In the genomic region with DNA sequence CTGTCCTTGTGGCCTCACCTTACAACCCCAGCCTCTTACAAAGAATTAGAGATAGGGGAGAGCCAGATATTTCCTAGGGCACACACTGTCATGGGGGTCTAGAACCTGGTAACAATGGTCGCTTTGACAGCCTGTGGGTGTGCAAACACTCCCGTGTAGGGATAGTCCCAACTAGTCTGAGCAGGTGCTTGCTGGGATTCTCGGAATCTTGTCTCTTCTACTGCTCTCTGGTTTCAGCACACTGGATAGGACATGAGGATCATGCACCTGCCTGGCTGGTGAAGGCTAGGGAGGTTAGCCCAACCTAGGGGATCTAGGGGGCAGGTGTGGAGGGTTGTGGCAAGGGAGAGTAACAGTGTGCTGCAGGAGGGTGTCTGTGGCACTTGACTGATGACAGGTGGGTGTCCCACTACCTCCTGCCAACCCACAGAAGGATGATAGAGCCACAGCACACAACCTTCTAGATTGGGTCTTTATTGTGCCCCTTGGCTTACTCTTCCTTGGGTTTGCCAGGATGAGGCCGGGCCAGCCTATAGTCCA, we compare ENCODE assay signal across 11 mouse cellular contexts. TPM values are rescaled to one million over a fixed set of nuclear protein-coding genes. Genes with fewer than 3 reads are reported as not detected.
DNase-seq lines count a peak whose midpoint lies in the region; ATAC-seq and TF ChIP-seq lines count a peak whose summit lies in the region.
"Had no signal": no experiment of that assay in that cellular context is flagged by ENCODE, and none has a peak within 500 bp of the region (broad histone marks: within the 10 kb centered on the region; RNA-seq: fewer than 3 reads in every experiment).

No protein-coding gene starts in this region.

- no peak overlapping the region for H3K4me2 ChIP-seq in heart, embryonic 13.5 days
- H3K4me2 ChIP-seq in embryonic facial prominence, embryonic 11.5 days (ENCODE audit: low read depth, low read length): no peak overlapping the region
- H3K4me2 ChIP-seq in hindbrain, embryonic 16.5 days (ENCODE audit: low read length): no peak overlapping the region
- no peak overlapping the region for H3K4me2 ChIP-seq in midbrain, postnatal 0 days (ENCODE audit: low read depth, low read length, poor library complexity, severe bottlenecking)

- peak overlapping the region; percentile 96 for H3K27ac ChIP-seq in heart, embryonic 13.5 days (replicated peaks)
- H3K27ac ChIP-seq in embryonic facial prominence, embryonic 11.5 days (replicated peaks; ENCODE audit: low read depth, low read length): peak overlapping the region; percentile 95
- H3K27ac ChIP-seq in hindbrain, embryonic 16.5 days (ENCODE audit: low read depth, low read length): peak overlapping the region; percentile 84
- peak overlapping the region; percentile 67 for H3K27ac ChIP-seq in midbrain, postnatal 0 days (ENCODE audit: low read depth, low read length)

- H3K9me3 ChIP-seq in heart, embryonic 13.5 days: 0 out of 2 replicates have a peak, but pooled peaks cover 4% of the 10 kb centered on the region
- no peaks in the 10 kb centered on the region for H3K9me3 ChIP-seq in embryonic facial prominence, embryonic 11.5 days (replicated peaks; ENCODE audit: control insufficient read depth, low read length)
- no peaks in the 10 kb centered on the region for H3K9me3 ChIP-seq in hindbrain, embryonic 16.5 days (ENCODE audit: control insufficient read depth, low read length)
- H3K9me3 ChIP-seq in midbrain, postnatal 0 days (ENCODE audit: low read length): no peaks in the 10 kb centered on the region

- 79% methylated on average over 4 of the region's 4 CpGs for WGBS in heart, embryonic 13.5 days
- 85% methylated on average over 4 of the region's 4 CpGs for WGBS in embryonic facial prominence, embryonic 11.5 days
- WGBS in hindbrain, embryonic 16.5 days: 80% methylated on average over 4 of the region's 4 CpGs
- 83% methylated on average over 4 of the region's 4 CpGs for WGBS in midbrain, postnatal 0 days

- ATAC-seq in heart, embryonic 13.5 days (ENCODE audit: extremely low read depth, insufficient number of reproducible peaks, low FRiP score, low TSS enrichment): no peak
- no peak for ATAC-seq in embryonic facial prominence, embryonic 11.5 days (replicated peaks; ENCODE audit: insufficient number of reproducible peaks, low FRiP score, low TSS enrichment, low read depth)
- no peak for ATAC-seq in hindbrain, embryonic 16.5 days
- no peak for ATAC-seq in midbrain, postnatal 0 days (ENCODE audit: low FRiP score)
- no peak for ATAC-seq in erythroid progenitor cell, adult 5-6 weeks (replicated peaks; ENCODE audit: low FRiP score, poor library complexity, severe bottlenecking)

- no peak for TF ChIP-seq CTCF in midbrain, postnatal 0 days (IDR thresholded peaks at IDR 0.05)

- H3K4me1 ChIP-seq in heart, embryonic 13.5 days: peaks cover 23% of the 10 kb centered on the region
- H3K4me1 ChIP-seq in embryonic facial prominence, embryonic 11.5 days (ENCODE audit: control insufficient read depth, insufficient read depth, low read length): peaks cover 6% of the 10 kb centered on the region; the same call in 1 of the 2 replicates
- H3K4me1 ChIP-seq in hindbrain, embryonic 16.5 days (ENCODE audit: control insufficient read depth, insufficient read depth, low read depth, low read length): peaks cover 13% of the 10 kb centered on the region
- H3K4me1 ChIP-seq in midbrain, postnatal 0 days (ENCODE audit: insufficient read depth, low read length): peaks cover 11% of the 10 kb centered on the region

- DNase-seq in heart, adult 8-10 months (ENCODE audit: low spot score): no peak
- DNase-seq in embryonic facial prominence, embryonic 11.5 days (ENCODE audit: low spot score): no peak
- no peak for DNase-seq in midbrain, postnatal 0 days (ENCODE audit: low spot score)
- no peak for DNase-seq in gastrocnemius, postnatal 36 days
- DNase-seq in testis, postnatal 14 days (ENCODE audit: low spot score): no peak
- DNase-seq: thymus, adult 18-20 months had no signal

- H3K4me3 ChIP-seq in heart, embryonic 13.5 days: no peak overlapping the region
- no peak overlapping the region for H3K4me3 ChIP-seq in embryonic facial prominence, embryonic 11.5 days (ENCODE audit: low read depth, low read length)
- no peak overlapping the region for H3K4me3 ChIP-seq in hindbrain, embryonic 16.5 days (ENCODE audit: low read length)
- H3K4me3 ChIP-seq in midbrain, postnatal 0 days (ENCODE audit: low read depth, low read length): no peak overlapping the region

- peak overlapping the region; percentile 80 for H3K9ac ChIP-seq in heart, embryonic 13.5 days
- peak overlapping the region; percentile 58 for H3K9ac ChIP-seq in embryonic facial prominence, embryonic 11.5 days (replicated peaks; ENCODE audit: low read length)
- no peak overlapping the region for H3K9ac ChIP-seq in hindbrain, embryonic 16.5 days (ENCODE audit: low read depth, low read length)
- H3K9ac ChIP-seq in midbrain, postnatal 0 days (replicated peaks; ENCODE audit: low read length, poor library complexity, severe bottlenecking): 0 out of 2 replicates have a peak overlapping the region, but pooled peaks have one; percentile 2

- intact Hi-C loops in gastrocnemius, postnatal 36 days (cut with DNase I): no loop called here

- no peaks in the 10 kb centered on the region for H3K36me3 ChIP-seq in heart, embryonic 13.5 days
- H3K36me3 ChIP-seq in embryonic facial prominence, embryonic 11.5 days (replicated peaks; ENCODE audit: control insufficient read depth, insufficient read depth, low read depth, low read length): no peaks in the 10 kb centered on the region
- H3K36me3 ChIP-seq in hindbrain, embryonic 16.5 days (ENCODE audit: control insufficient read depth, insufficient read depth, low read length): no peaks in the 10 kb centered on the region
- no peaks in the 10 kb centered on the region for H3K36me3 ChIP-seq in midbrain, postnatal 0 days (ENCODE audit: insufficient read depth, low read length)

- no peaks in the 10 kb centered on the region for H3K27me3 ChIP-seq in heart, embryonic 13.5 days (replicated peaks)
- H3K27me3 ChIP-seq in embryonic facial prominence, embryonic 11.5 days (ENCODE audit: control insufficient read depth, insufficient read depth, low read length): no peaks in the 10 kb centered on the region
- H3K27me3 ChIP-seq in hindbrain, embryonic 16.5 days (replicated peaks; ENCODE audit: control insufficient read depth, insufficient read depth, low read length): no peaks in the 10 kb centered on the region
- H3K27me3 ChIP-seq in midbrain, postnatal 0 days (ENCODE audit: insufficient read depth, low read length): no peaks in the 10 kb centered on the region

RNA-seq across cellular contexts. Expression of gene 1810010D01Rik, which starts 2.5 kb away (rescaled TPM):
- polyA plus RNA-seq in heart, embryonic 13.5 days (2015; fragmentation: Nextera tagmentation; extraction: Ambion mirVana): 0.16 and 0.29 TPM in 2 replicates
- total RNA-seq in heart, adult 8-10 months (2022): 1 to 10 TPM in 1 of 4 experiments, not detected in 3; 1.1 TPM
- polyA plus RNA-seq in embryonic facial prominence, embryonic 11.5 days (2014; fragmentation: Nextera tagmentation; extraction: Ambion mirVana): 0.84 TPM in 1 of 2 replicates, not detected in the other
- polyA plus RNA-seq in hindbrain, embryonic 16.5 days (2015; fragmentation: Nextera tagmentation; extraction: Ambion mirVana): not detected in 2 replicates
- total RNA-seq in midbrain, postnatal 0 days (2014; rRNA removed): 0.71 TPM in 1 of 2 replicates, not detected in the other
- not detected in 2 replicates for polyA plus RNA-seq in midbrain, postnatal 0 days (2015; fragmentation: Nextera tagmentation; extraction: Ambion mirVana)
- total RNA-seq in erythroid progenitor cell, adult 5-6 weeks (2015; ENCODE audit: low replicate concordance): not detected in 2 replicates
- total RNA-seq in erythroid progenitor cell, adult 5-6 weeks (2017; ENCODE audit: low replicate concordance): not detected in 2 replicates
- total RNA-seq in gastrocnemius, postnatal 36 days (2021): not detected
- total RNA-seq: hematopoietic stem cell, adult 5-6 weeks had no signal
- polyA plus RNA-seq: C2C12 had no signal
